Mouse (Mus musculus) G1E (cell line): ENCODE results near the gene Cryba4.

Source experiments
- CTCF ChIP-seq: IDR thresholded peaks from 2 replicates; pipeline ENCODE4 v1.5.1; 2012; ENCODE audit warnings: low read depth, low read length, inconsistent platforms, mixed read lengths
- GATA1 ChIP-seq: IDR thresholded peaks from 2 replicates; pipeline ENCODE4 v1.6.1; 2012; ENCODE audit warnings: borderline replicate concordance, low read length, inconsistent platforms, mixed read lengths
- GATA2 ChIP-seq: IDR thresholded peaks from 2 replicates; pipeline ENCODE4 v1.6.1; 2012; ENCODE audit warnings: low read depth, low read length, inconsistent platforms, borderline replicate concordance
- TAL1 ChIP-seq: conservative IDR thresholded peaks from 2 replicates; pipeline ENCODE4 v1.6.1; 2012; ENCODE audit warnings: low read depth, low read length, inconsistent platforms, mixed read lengths

DNA sequence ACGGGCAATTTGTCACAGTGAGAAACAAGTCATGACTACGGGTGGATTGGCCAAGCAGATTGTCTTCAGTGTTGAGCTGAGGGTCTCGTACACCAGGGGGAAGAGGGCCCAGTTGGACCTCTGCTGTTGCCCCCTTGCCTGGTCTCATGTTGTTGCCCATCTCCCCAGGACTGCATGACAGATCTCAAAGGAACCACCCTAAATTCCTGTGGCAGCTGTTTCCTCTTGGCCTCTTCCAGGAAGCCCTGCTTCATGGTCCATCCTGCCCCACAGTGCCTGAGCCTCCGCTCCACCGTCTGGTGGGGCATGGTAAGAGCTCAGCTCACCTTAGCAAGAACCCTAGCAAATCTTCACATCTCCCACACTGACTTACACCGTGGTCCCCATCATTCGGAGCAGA, 40.4 kb downstream of the Cryba4 start:
- TF ChIP-seq CTCF (no peak), TAL1 (no peak), GATA2 (no peak), GATA1 (no peak)
